Mouse (Mus musculus) MEL (cell line): Measurements from ENCODE around the gene Tex47. TPM values are rescaled to one million over a fixed set of nuclear protein-coding genes. Genes with fewer than 3 reads are reported as not detected.

Experiments used
- DNase-seq: peaks from one replicate; pipeline ENCODE4 v3.0.0; 2011; ENCODE audit warnings: low read depth, low spot score
- H3K27ac ChIP-seq: 2 replicates; pipeline ENCODE4 v1.5.1; 2012; ENCODE audit warnings: low read depth, mild to moderate bottlenecking, control low read depth, low read length, moderate library complexity; ENCODE audit not compliant: control insufficient read depth
- H3K27me3 ChIP-seq, 2 experiments: fragments of 150-350 bp in 1 of 2; sonication (generic) in 1 of 2; 2 replicates each; pipeline ENCODE4 v1.6.1; 2012; ENCODE audit warnings: low read length in 2 of 2, mild to moderate bottlenecking in 2 of 2, improper control_type of control experiment in 1 of 2, moderate library complexity in 1 of 2; ENCODE audit not compliant: insufficient read depth in 2 of 2, control insufficient read depth in 1 of 2
- H3K36me3 ChIP-seq, 2 experiments: 2 replicates each; pipeline ENCODE4 v1.6.1; 2012 to 2014; ENCODE audit warnings: low read length in 2 of 2, improper control_type of control experiment in 1 of 2, inconsistent platforms in 1 of 2, mild to moderate bottlenecking in 1 of 2; ENCODE audit not compliant: insufficient read depth in 2 of 2, control insufficient read depth in 1 of 2
- H3K4me1 ChIP-seq, 2 experiments: fragments of 150-350 bp in 1 of 2; sonication (generic) in 1 of 2; 2 replicates each; pipeline ENCODE4 v1.6.1; 2012; ENCODE audit warnings: low read length in 2 of 2, improper control_type of control experiment in 1 of 2, mild to moderate bottlenecking in 1 of 2; ENCODE audit not compliant: insufficient read depth in 2 of 2, control insufficient read depth in 1 of 2
- H3K4me3 ChIP-seq, 2 experiments: fragments of 150-350 bp in 1 of 2; sonication (generic) in 1 of 2; 2 replicates each; pipeline ENCODE4 v1.5.1; 2012; ENCODE audit warnings: low read depth in 2 of 2, low read length in 2 of 2, mild to moderate bottlenecking in 2 of 2, moderate library complexity in 2 of 2, control low read depth in 1 of 2, improper control_type of control experiment in 1 of 2; ENCODE audit not compliant: control insufficient read depth in 1 of 2, insufficient read depth in 1 of 2
- H3K79me2 ChIP-seq: 2 replicates; pipeline ENCODE4 v1.6.1; 2012; ENCODE audit warnings: mild to moderate bottlenecking, low read length, moderate library complexity; ENCODE audit not compliant: control insufficient read depth, poor library complexity, insufficient read depth
- H3K9ac ChIP-seq: 2 replicates; pipeline ENCODE4 v1.6.1; 2012; ENCODE audit warnings: low read depth, mild to moderate bottlenecking, control low read depth, low read length, moderate library complexity; ENCODE audit not compliant: control insufficient read depth, poor library complexity, severe bottlenecking
- H3K9me3 ChIP-seq: fragments of 150-350 bp; sonication (generic); replicated peaks from 2 replicates; pipeline ENCODE4 v1.6.1; 2012; ENCODE audit warnings: mild to moderate bottlenecking, low read length, improper control_type of control experiment, moderate library complexity; ENCODE audit not compliant: insufficient read depth
- CHD1 ChIP-seq: IDR thresholded peaks from 2 replicates; pipeline ENCODE4 v1.6.1; 2012; ENCODE audit warnings: low read depth, mild to moderate bottlenecking, inconsistent platforms, low read length, improper control_type of control experiment
- CHD2 ChIP-seq: IDR thresholded peaks from 2 replicates; pipeline ENCODE4 v1.6.1; 2011; ENCODE audit warnings: low read length, improper control_type of control experiment
- CTCF ChIP-seq, 3 experiments: IDR thresholded peaks in 2 of 3; conservative IDR thresholded peaks in 1 of 3; 2 replicates each; pipeline ENCODE4 v1.5.1; 2011 to 2012; ENCODE audit warnings: low read length in 3 of 3, low read depth in 2 of 3, mild to moderate bottlenecking in 2 of 3, improper control_type of control experiment in 1 of 3, inconsistent platforms in 1 of 3, mixed read lengths in 1 of 3, moderate library complexity in 1 of 3; ENCODE audit not compliant: control insufficient read depth in 1 of 3, insufficient read depth in 1 of 3, poor library complexity in 1 of 3, severe bottlenecking in 1 of 3
- E2F4 ChIP-seq: IDR thresholded peaks from 2 replicates; pipeline ENCODE4 v1.6.1; 2011; ENCODE audit warnings: low read depth, low read length, improper control_type of control experiment, borderline replicate concordance
- EP300 ChIP-seq, 2 experiments: IDR thresholded peaks; 2 replicates each; pipeline ENCODE4 v1.6.1; 2011; ENCODE audit warnings: improper control_type of control experiment in 2 of 2, low read length in 2 of 2, low read depth in 1 of 2, mild to moderate bottlenecking in 1 of 2
- ETS1 ChIP-seq: IDR thresholded peaks from 2 replicates; pipeline ENCODE4 v1.6.1; 2012; ENCODE audit warnings: low read depth, mild to moderate bottlenecking, inconsistent platforms, low read length, improper control_type of control experiment, moderate library complexity
- GABPA ChIP-seq: IDR thresholded peaks from 2 replicates; pipeline ENCODE4 v1.6.1; 2012; ENCODE audit warnings: low read depth, mild to moderate bottlenecking, inconsistent platforms, low read length, improper control_type of control experiment, moderate library complexity
- HCFC1 ChIP-seq: IDR thresholded peaks from 2 replicates; pipeline ENCODE4 v1.6.1; 2012; ENCODE audit warnings: low read depth, mild to moderate bottlenecking, inconsistent platforms, low read length, improper control_type of control experiment, moderate library complexity
- KAT2A ChIP-seq: conservative IDR thresholded peaks from 2 replicates; pipeline ENCODE4 v1.6.1; 2012; ENCODE audit warnings: low read depth, low read length, improper control_type of control experiment, inconsistent platforms
- MAFK ChIP-seq: IDR thresholded peaks from 2 replicates; pipeline ENCODE4 v1.6.1; 2011; ENCODE audit warnings: low read depth, mild to moderate bottlenecking, low read length, improper control_type of control experiment, borderline replicate concordance
- MAX ChIP-seq: IDR thresholded peaks from 2 replicates; pipeline ENCODE4 v1.6.1; 2011; ENCODE audit warnings: low read length, improper control_type of control experiment
- MAZ ChIP-seq: IDR thresholded peaks from 2 replicates; pipeline ENCODE4 v1.6.1; 2012; ENCODE audit warnings: low read depth, mild to moderate bottlenecking, inconsistent platforms, low read length, improper control_type of control experiment
- MXI1 ChIP-seq: IDR thresholded peaks from 2 replicates; pipeline ENCODE4 v1.6.1; 2011; ENCODE audit warnings: mild to moderate bottlenecking, low read depth, low read length, improper control_type of control experiment
- MYC ChIP-seq: IDR thresholded peaks from 2 replicates; pipeline ENCODE4 v1.6.1; 2011; ENCODE audit warnings: low read depth, mild to moderate bottlenecking, low read length, improper control_type of control experiment, moderate library complexity
- NRF1 ChIP-seq: IDR thresholded peaks from 2 replicates; pipeline ENCODE4 v1.6.1; 2014; ENCODE audit warnings: low read depth, mild to moderate bottlenecking, inconsistent platforms, low read length, improper control_type of control experiment, moderate library complexity; ENCODE audit not compliant: poor library complexity, insufficient read depth, severe bottlenecking
- POLR2A ChIP-seq, 2 experiments: IDR thresholded peaks; 2 replicates each; pipeline ENCODE4 v1.6.1; 2011 to 2012; ENCODE audit warnings: low read length in 2 of 2, mild to moderate bottlenecking in 2 of 2, control low read depth in 1 of 2, improper control_type of control experiment in 1 of 2, low read depth in 1 of 2, moderate library complexity in 1 of 2; ENCODE audit not compliant: control insufficient read depth in 1 of 2, insufficient read depth in 1 of 2, poor library complexity in 1 of 2
- POLR2AphosphoS5 ChIP-seq: IDR thresholded peaks from 2 replicates; pipeline ENCODE4 v1.6.1; 2012; ENCODE audit warnings: low read depth, borderline replicate concordance, mild to moderate bottlenecking, inconsistent platforms, low read length, moderate library complexity, mixed read lengths
- RAD21 ChIP-seq: IDR thresholded peaks from 2 replicates; pipeline ENCODE4 v1.6.1; 2011; ENCODE audit warnings: mild to moderate bottlenecking, low read depth, low read length, improper control_type of control experiment
- RCOR1 ChIP-seq: IDR thresholded peaks from 2 replicates; pipeline ENCODE4 v1.6.1; 2012; ENCODE audit warnings: low read depth, mild to moderate bottlenecking, inconsistent platforms, low read length, improper control_type of control experiment
- SIN3A ChIP-seq: IDR thresholded peaks from 2 replicates; pipeline ENCODE4 v1.6.1; 2012; ENCODE audit warnings: low read length, improper control_type of control experiment, inconsistent platforms
- SMC3 ChIP-seq: IDR thresholded peaks from 2 replicates; pipeline ENCODE4 v1.6.1; 2011; ENCODE audit warnings: low read depth, low read length, improper control_type of control experiment
- TAL1 ChIP-seq: IDR thresholded peaks from 2 replicates; pipeline ENCODE4 v1.6.1; 2012; ENCODE audit warnings: mild to moderate bottlenecking, inconsistent platforms, low read length, moderate library complexity, mixed read lengths
- TCF12 ChIP-seq: IDR thresholded peaks from 2 replicates; pipeline ENCODE4 v1.6.1; 2014; ENCODE audit warnings: low read depth, mild to moderate bottlenecking, inconsistent platforms, low read length, improper control_type of control experiment, moderate library complexity
- USF1 ChIP-seq: IDR thresholded peaks from 2 replicates; pipeline ENCODE4 v1.6.1; 2014; ENCODE audit warnings: low read depth, mild to moderate bottlenecking, inconsistent platforms, low read length, improper control_type of control experiment, moderate library complexity
- ZC3H11A ChIP-seq: IDR thresholded peaks from 2 replicates; pipeline ENCODE4 v1.6.1; 2012; ENCODE audit warnings: low read depth, mild to moderate bottlenecking, inconsistent platforms, low read length, improper control_type of control experiment
- ZKSCAN1 ChIP-seq: IDR thresholded peaks from 2 replicates; pipeline ENCODE4 v1.6.1; 2012; ENCODE audit warnings: low read depth, mild to moderate bottlenecking, inconsistent platforms, low read length, improper control_type of control experiment, moderate library complexity
- ZMIZ1 ChIP-seq: IDR thresholded peaks from 2 replicates; pipeline ENCODE4 v1.6.1; 2012; ENCODE audit warnings: low read depth, mild to moderate bottlenecking, inconsistent platforms, low read length, improper control_type of control experiment, moderate library complexity
- ZNF384 ChIP-seq: IDR thresholded peaks from 2 replicates; pipeline ENCODE4 v1.6.1; 2012; ENCODE audit warnings: low read depth, mild to moderate bottlenecking, inconsistent platforms, low read length, improper control_type of control experiment
- polyA plus RNA-seq, 2 experiments: library from polyadenylated mRNA; stranded (reverse) in 1 of 2; unstranded in 1 of 2; fragments of >175 nt in 1 of 2; fragments of >200 nt in 1 of 2; gene quantifications; 2 replicates each; pipeline versions ENCODE4 v1.2.1 to v1.2.4; 2012; ENCODE audit warnings: low replicate concordance in 2 of 2, low read depth in 1 of 2; ENCODE audit not compliant: insufficient read length in 2 of 2, insufficient read depth in 1 of 2, missing spikeins in 1 of 2
- total RNA-seq: library from RNA; depleted of rRNA; stranded (reverse); fragments of 300-350 nt; gene quantifications from 2 replicates; pipeline ENCODE4 v1.2.3, GENCODE M21; 2012; rRNA removed

Gene Tex47
- total RNA-seq: not detected in 2 replicates
- polyA plus RNA-seq: not detected

DNA sequence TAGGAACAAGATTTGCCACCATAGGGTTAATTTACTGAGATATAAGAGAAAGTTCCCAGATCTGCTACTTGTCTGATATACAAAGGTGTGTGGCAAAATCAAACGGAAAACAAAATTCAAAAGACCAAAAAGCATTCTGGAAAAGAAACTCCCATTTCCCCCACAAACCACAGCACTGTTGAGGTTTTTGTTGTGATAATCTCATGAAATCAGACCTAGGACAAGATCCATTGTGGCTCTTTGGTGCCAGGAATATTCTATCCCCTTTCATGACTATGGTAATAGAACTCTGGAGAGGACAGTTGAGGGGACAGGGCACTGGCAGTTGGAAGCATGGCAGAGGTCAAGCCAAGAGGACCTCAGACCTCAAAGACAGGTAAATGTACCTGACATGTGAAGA, at the start of gene Tex47:
TSS of gene Tex47 (plus strand) at position 301 of the 400 bp plus-strand sequence.
- H3K79me2 ChIP-seq: no peaks in the 10 kb centered on the region
- H3K4me1 ChIP-seq: no peaks in the 10 kb centered on the region
- no peak within 1 kb of the TSS for H3K27ac ChIP-seq
- DNase-seq: no peak
- no peaks in the 10 kb centered on the region for H3K27me3 ChIP-seq
- H3K9ac ChIP-seq: no peak within 1 kb of the TSS
- no peaks in the 10 kb centered on the region for H3K9me3 ChIP-seq
- no peak within 1 kb of the TSS for H3K4me3 ChIP-seq
- H3K36me3 ChIP-seq: no peaks in the 10 kb centered on the region
- TF ChIP-seq SMC3: no peak
- no peak for TF ChIP-seq RCOR1
- TF ChIP-seq MXI1: no peak
- TF ChIP-seq POLR2AphosphoS5: no peak
- no peak for TF ChIP-seq CTCF (IDR thresholded peaks at IDR 0.05 in 2 of 3, conservative IDR thresholded peaks at IDR 0.05 in 1 of 3; ENCODE audit: control insufficient read depth in 1 of 3, insufficient read depth in 1 of 3, low read depth in 2 of 3, low read length in 3 of 3, poor library complexity in 1 of 3, severe bottlenecking in 1 of 3)
- no peak for TF ChIP-seq POLR2A (IDR thresholded peaks at IDR 0.05; ENCODE audit: control insufficient read depth in 1 of 2, insufficient read depth in 1 of 2, low read depth in 1 of 2, low read length in 2 of 2, poor library complexity in 1 of 2)
- no peak for TF ChIP-seq MAX
- no peak for TF ChIP-seq MAZ
- TF ChIP-seq ZC3H11A: no peak
- TF ChIP-seq ETS1: no peak
- TF ChIP-seq TCF12: no peak
- TF ChIP-seq KAT2A: no peak
- TF ChIP-seq ZNF384: no peak
- no peak for TF ChIP-seq ZMIZ1
- no peak for TF ChIP-seq CHD2
- TF ChIP-seq USF1: no peak
- TF ChIP-seq GABPA: no peak
- TF ChIP-seq TAL1: no peak
- no peak for TF ChIP-seq MAFK
- TF ChIP-seq EP300 (IDR thresholded peaks at IDR 0.05; ENCODE audit: low read depth in 1 of 2, low read length in 2 of 2): no peak

DNA sequence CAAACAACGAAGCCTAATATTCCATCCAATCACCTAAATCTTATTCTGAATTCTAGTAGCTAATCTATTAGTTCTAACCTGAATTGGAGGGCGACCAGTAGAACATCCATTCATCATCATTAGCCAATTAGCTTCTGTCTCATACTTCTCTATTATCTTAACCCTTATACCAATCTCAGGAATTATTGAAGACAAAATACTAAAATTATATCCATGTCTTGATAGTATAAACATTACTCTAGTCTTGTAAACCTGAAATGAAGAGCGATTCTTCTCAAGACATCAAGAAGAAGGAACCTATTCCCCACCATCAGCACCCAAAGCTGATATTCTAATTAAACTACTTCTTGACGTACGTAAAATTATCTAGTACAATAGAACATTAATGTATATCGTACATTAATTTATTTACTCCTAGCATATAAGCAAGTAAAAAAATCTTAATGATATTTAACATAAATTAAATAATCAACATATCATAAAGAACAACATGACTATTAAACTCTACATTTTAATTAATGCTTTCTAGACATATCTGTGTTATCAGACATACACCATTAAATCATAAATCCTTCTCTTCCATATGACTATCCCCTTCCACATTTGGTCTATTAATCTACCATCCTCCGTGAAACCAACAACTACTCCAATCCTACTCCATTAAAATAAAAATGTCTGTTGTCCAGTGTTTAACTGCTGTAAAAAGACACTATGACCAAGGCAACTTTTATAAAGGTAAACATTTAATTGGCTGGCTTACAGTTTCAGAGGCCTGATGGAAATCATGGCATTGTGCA, 27.1 kb upstream of the Tex47 start:
- Histone ChIP-seq H3K4me3 (no peak overlapping the region), H3K36me3 (no peaks in the 10 kb centered on the region), H3K27me3 (no peaks in the 10 kb centered on the region), H3K27ac (no peak overlapping the region), H3K9me3 (no peaks in the 10 kb centered on the region), H3K79me2 (no peaks in the 10 kb centered on the region), H3K9ac (no peak overlapping the region), H3K4me1 (no peaks in the 10 kb centered on the region)
- TF ChIP-seq SIN3A (no peak), HCFC1 (no peak), MYC (no peak), USF1 (no peak), MAFK (no peak), ZMIZ1 (no peak), ZKSCAN1 (no peak), MAX (no peak), NRF1 (no peak), CHD1 (no peak), TAL1 (no peak), RAD21 (no peak), ZNF384 (no peak), E2F4 (no peak), MXI1 (no peak), MAZ (no peak), GABPA (no peak)
- no peak for DNase-seq
